Mouse (Mus musculus) intestine, embryonic 14.5 days (tissue): ENCODE measurements around the gene Gm28897. TPM values are rescaled to one million over a fixed set of nuclear protein-coding genes. Genes with fewer than 3 reads are reported as not detected.
"Not testable (repeated sequence)": the region's sequence is repeated elsewhere in the genome, so short reads cannot be mapped to it uniquely, and the experiment has no call there.

ENCODE experiments used
- ATAC-seq: fragments of 200-750 bp; cut with Nextera tagmentation; replicated peaks from 2 replicates; pipeline ENCODE4 v1.8.0; 2017; ENCODE audit warnings: low read depth, moderate number of reproducible peaks, moderate TSS enrichment, moderate library complexity; ENCODE audit not compliant: low FRiP score, low TSS enrichment
- DNase-seq: peaks from one replicate; pipeline ENCODE4 v3.0.0-alpha.2; 2018; ENCODE audit warnings: low spot score
- H3K27ac ChIP-seq: fragments of 300-500 bp; sonication (generic); 2 replicates; pipeline ENCODE4 v1.5.1; 2014; ENCODE audit warnings: low read depth, mild to moderate bottlenecking, control low read depth
- H3K27me3 ChIP-seq: fragments of 300-500 bp; sonication (generic); replicated peaks from 2 replicates; pipeline ENCODE4 v1.6.1; 2014; ENCODE audit warnings: low read length, control low read depth; ENCODE audit not compliant: control insufficient read depth, insufficient read depth
- H3K36me3 ChIP-seq: fragments of 300-500 bp; sonication (generic); 2 replicates; pipeline ENCODE4 v1.6.1; 2014; ENCODE audit warnings: low read length, control low read depth; ENCODE audit not compliant: control insufficient read depth, insufficient read depth
- H3K4me1 ChIP-seq: fragments of 300-500 bp; sonication (generic); replicated peaks from 2 replicates; pipeline ENCODE4 v1.6.1; 2014; ENCODE audit warnings: low read length, control low read depth, mixed read lengths; ENCODE audit not compliant: control insufficient read depth, insufficient read depth
- H3K4me2 ChIP-seq: fragments of 300-500 bp; sonication (generic); 2 replicates; pipeline ENCODE4 v1.6.1; 2014; ENCODE audit warnings: low read length
- H3K4me3 ChIP-seq: fragments of 300-500 bp; sonication (generic); 2 replicates; pipeline ENCODE4 v1.5.1; 2014; ENCODE audit warnings: low read depth, low read length, control low read depth, mixed read lengths
- H3K9ac ChIP-seq: fragments of 300-500 bp; sonication (generic); 2 replicates; pipeline ENCODE4 v1.6.1; 2014; ENCODE audit warnings: mild to moderate bottlenecking, low read length
- H3K9me3 ChIP-seq: fragments of 300-500 bp; sonication (generic); 2 replicates; pipeline ENCODE4 v1.6.1; 2016; ENCODE audit warnings: low read length, control low read depth; ENCODE audit not compliant: control insufficient read depth
- WGBS: fragments of 180-500 bp; shearing (Covaris S2); extraction: QIAGEN DNeasy Blood & Tissue Kit; methylation state at CpG from one replicate; pipeline ENCODE4 v1.1.7; 2014; 5-methylcytosine and 5-hydroxymethylcytosine counted together
- polyA plus RNA-seq: library from polyadenylated mRNA; unstranded; fragments of >200 nt; fragmentation: Nextera tagmentation; extraction: Ambion mirVana; gene quantifications from 2 replicates; pipeline ENCODE4 v1.2.1, GENCODE M21; 2014

The Gm28897 gene
- not detected in 2 replicates for polyA plus RNA-seq

DNA sequence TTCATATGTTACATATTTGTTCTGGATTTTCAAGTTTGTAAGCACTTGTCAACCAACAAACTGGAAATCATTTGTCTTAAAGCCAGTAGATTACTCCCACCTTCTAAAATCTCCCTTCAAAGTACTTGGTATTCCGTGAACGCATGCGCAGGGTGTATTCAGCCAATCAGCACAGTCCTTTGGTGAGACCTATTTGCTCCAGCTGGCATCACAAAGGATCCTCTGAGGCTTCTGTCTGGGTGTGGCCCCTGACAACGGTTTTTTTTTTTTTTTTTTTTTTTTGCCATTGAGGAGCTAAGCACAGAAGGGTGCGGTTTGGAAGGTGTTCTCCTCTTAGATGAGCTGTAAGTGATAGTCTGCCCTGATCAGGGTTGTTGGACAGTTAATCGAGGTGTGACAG, at the start of gene Gm28897:
TSS of gene Gm28897 (plus strand) at position 301 of the 400 bp plus-strand sequence.
- no CpG with 5 or more reads among the region's 6 CpGs for WGBS
- H3K9me3 ChIP-seq, H3K4me2 ChIP-seq, DNase-seq, H3K4me3 ChIP-seq, H3K9ac ChIP-seq, H3K4me1 ChIP-seq, ATAC-seq, H3K36me3 ChIP-seq, H3K27ac ChIP-seq, H3K27me3 ChIP-seq: not testable (repeated sequence)
